Mouse (Mus musculus): ENCODE measurements around the gene Uqcr11. TPM values are rescaled to one million over a fixed set of nuclear protein-coding genes. Genes with fewer than 3 reads are reported as not detected.

Uqcr11 gene
- total RNA-seq (2023) = 100 to 1,000 TPM; 101 to 112 TPM

GRCm38 (mm10) chr10:80406684-80407501 lies at the start of gene Uqcr11:
Uqcr11 (minus strand) TSS chr10:80406830.

GRCm38 (mm10) chr10:80433513-80434232 lies 27.0 kb upstream of the Uqcr11 start, which contains the start of gene Tcf3:
Tcf3 (minus strand) TSS chr10:80433647.

GRCm38 (mm10) chr10:80399191-80399972 lies 7.2 kb downstream of the Uqcr11 start, which contains the start of gene Mbd3:
Mbd3 (minus strand) TSS chr10:80399550.

GRCm38 (mm10) chr10:80387522-80387959 lies 19.1 kb downstream of the Uqcr11 start, which contains the start of gene Mex3d:
Mex3d (minus strand) TSS chr10:80387659.

GRCm38 (mm10) chr10:80356001-80356682 lies 50.5 kb downstream of the Uqcr11 start, which contains the start of gene Plk5:
Plk5 (plus strand) TSS chr10:80356459.

Other genes with a start within 250 kb of the Uqcr11 start
- gene Cirbp, start 240.8 kb downstream of the Uqcr11 start, total RNA-seq (2023) = 10 to 100 TPM; 33.5 to 40.3 TPM
- 1 to 10 TPM; 5.4 to 6.7 TPM for gene 1600002K03Rik, start 233.9 kb downstream of the Uqcr11 start, total RNA-seq (2023)
- under 1 TPM in 1 of 2 experiments, not detected in 1; 0.24 TPM for gene Efna2, start 227.3 kb downstream of the Uqcr11 start, total RNA-seq (2023)
- gene Mum1, start 180.4 kb downstream of the Uqcr11 start, total RNA-seq (2023) = 10 to 100 TPM; 32.2 to 32.6 TPM
- 10 to 100 TPM; 62.6 to 65.8 TPM for gene Ndufs7, start 157.7 kb downstream of the Uqcr11 start, total RNA-seq (2023)
- 1 to 10 TPM; 4.8 to 8.8 TPM for gene Gamt, start 145.8 kb downstream of the Uqcr11 start, total RNA-seq (2023)
- gene Dazap1, start 145.3 kb downstream of the Uqcr11 start, total RNA-seq (2023) = 100 to 1,000 TPM in 1 of 2 experiments, 10 to 100 TPM in 1; 96.6 to 113 TPM
- 100 to 1,000 TPM; 865 to 877 TPM for gene Rps15, start 114.4 kb downstream of the Uqcr11 start, total RNA-seq (2023)
- not detected for gene Apc2, start 110.9 kb downstream of the Uqcr11 start, total RNA-seq (2023)
- gene 2310011J03Rik, start 86.3 kb downstream of the Uqcr11 start, total RNA-seq (2023) = 10 to 100 TPM; 21.5 to 26.4 TPM
- under 1 TPM in 1 of 2 experiments, not detected in 1; 0.66 TPM for gene Pcsk4, start 77.3 kb downstream of the Uqcr11 start, total RNA-seq (2023)
- 1 to 10 TPM; 3.3 to 3.6 TPM for gene Reep6, start 76.9 kb downstream of the Uqcr11 start, total RNA-seq (2023)
- gene Adamtsl5, start 58.4 kb downstream of the Uqcr11 start, total RNA-seq (2023) = under 1 TPM; 0.53 to 0.55 TPM
- gene Plk5, start 50.4 kb downstream of the Uqcr11 start, total RNA-seq (2023) = not detected
- 1 to 10 TPM; 3.3 to 4.2 TPM for gene Mex3d, start 19.2 kb downstream of the Uqcr11 start, total RNA-seq (2023)
- 10 to 100 TPM; 41.9 to 49.5 TPM for gene Mbd3, start 7.3 kb downstream of the Uqcr11 start, total RNA-seq (2023)
- gene Tcf3, start 26.8 kb upstream of the Uqcr11 start, total RNA-seq (2023) = 10 to 100 TPM; 50.5 to 63.1 TPM
- gene Onecut3, start 88.0 kb upstream of the Uqcr11 start, total RNA-seq (2023) = not detected
- gene Atp8b3, start 132.3 kb upstream of the Uqcr11 start, total RNA-seq (2023) = under 1 TPM; 0.11 TPM
- 10 to 100 TPM; 55.9 to 56.9 TPM for gene Rexo1, start 154.7 kb upstream of the Uqcr11 start, total RNA-seq (2023)
- gene Klf16, start 170.5 kb upstream of the Uqcr11 start, total RNA-seq (2023) = 10 to 100 TPM in 1 of 2 experiments, 1 to 10 TPM in 1; 8.4 to 10.7 TPM
- 10 to 100 TPM; 40.9 to 44.3 TPM for gene Abhd17a, start 183.5 kb upstream of the Uqcr11 start, total RNA-seq (2023)
- 10 to 100 TPM; 11.1 to 12.5 TPM for gene Scamp4, start 196.0 kb upstream of the Uqcr11 start, total RNA-seq (2023)
- 1 to 10 TPM; 1.3 to 2.9 TPM for gene Adat3, start 196.1 kb upstream of the Uqcr11 start, total RNA-seq (2023)
- gene Gm49322, start 199.2 kb upstream of the Uqcr11 start, total RNA-seq (2023) = under 1 TPM; 0.29 to 0.70 TPM
- 100 to 1,000 TPM in 1 of 2 experiments, 10 to 100 TPM in 1; 96.3 to 120 TPM for gene Csnk1g2, start 216.0 kb upstream of the Uqcr11 start, total RNA-seq (2023)

Data from neutrophil, adult 83 days (primary cell).